Mouse (Mus musculus) neural tube, embryonic 12.5 days (tissue): ENCODE measurements around the gene Slc25a39. TPM values are rescaled to one million over a fixed set of nuclear protein-coding genes. Genes with fewer than 3 reads are reported as not detected.
A peak's percentile ranks its signal among the peaks of the same experiment; 100 is the strongest.

Experiments used
- ATAC-seq: fragments of 200-750 bp; cut with Nextera tagmentation; 2 replicates; pipeline ENCODE4 v1.8.0; 2017; ENCODE audit warnings: low read depth, mild to moderate bottlenecking, moderate TSS enrichment, moderate library complexity; ENCODE audit not compliant: low FRiP score
- H3K27ac ChIP-seq: fragments of 300-500 bp; sonication (generic); 2 replicates; pipeline ENCODE4 v1.5.1; 2016
- H3K27me3 ChIP-seq: fragments of 300-500 bp; sonication (generic); replicated peaks from 2 replicates; pipeline ENCODE4 v1.6.1; 2016; ENCODE audit warnings: mild to moderate bottlenecking
- H3K36me3 ChIP-seq: fragments of 300-500 bp; sonication (generic); 2 replicates; pipeline ENCODE4 v1.6.1; 2016; ENCODE audit warnings: mild to moderate bottlenecking
- H3K4me1 ChIP-seq: fragments of 300-500 bp; sonication (generic); 2 replicates; pipeline ENCODE4 v1.6.1; 2016
- H3K4me2 ChIP-seq: fragments of 300-500 bp; sonication (generic); replicated peaks from 2 replicates; pipeline ENCODE4 v1.6.1; 2016; ENCODE audit warnings: mild to moderate bottlenecking
- H3K4me3 ChIP-seq: fragments of 300-500 bp; sonication (generic); 2 replicates; pipeline ENCODE4 v1.5.1; 2016
- H3K9ac ChIP-seq: fragments of 300-500 bp; sonication (generic); 2 replicates; pipeline ENCODE4 v1.6.1; 2016; ENCODE audit warnings: mild to moderate bottlenecking
- H3K9me3 ChIP-seq: fragments of 300-500 bp; sonication (generic); 2 replicates; pipeline ENCODE4 v1.6.1; 2016; ENCODE audit warnings: mild to moderate bottlenecking
- WGBS: fragments of 180-500 bp; shearing (Covaris S2); methylation state at CpG from one replicate; pipeline ENCODE4 v1.1.7; 2016; 5-methylcytosine and 5-hydroxymethylcytosine counted together
- polyA plus RNA-seq: library from polyadenylated mRNA; unstranded; fragments of >200 nt; fragmentation: Nextera tagmentation; extraction: Ambion mirVana; gene quantifications from 2 replicates; pipeline ENCODE4 v1.2.1, GENCODE M21; 2016

Slc25a39 gene
- polyA plus RNA-seq, 1 experiment from 2014 or later = 148 TPM

GRCm38 (mm10) chr11:102384418-102384817 is 23.3 kb downstream of the Slc25a39 start:
- ATAC-seq = no peak
- H3K9ac ChIP-seq = no peak overlapping the region
- no peak overlapping the region for H3K27ac ChIP-seq
- no peak overlapping the region for H3K4me3 ChIP-seq
- H3K9me3 ChIP-seq = no peaks in the 10 kb centered on the region
- no peak overlapping the region for H3K4me2 ChIP-seq
- H3K36me3 ChIP-seq = no peaks in the 10 kb centered on the region
- H3K27me3 ChIP-seq = no peaks in the 10 kb centered on the region
- no peaks in the 10 kb centered on the region for H3K4me1 ChIP-seq
- 78% methylated on average over 2 of the region's 2 CpGs for WGBS

DNA sequence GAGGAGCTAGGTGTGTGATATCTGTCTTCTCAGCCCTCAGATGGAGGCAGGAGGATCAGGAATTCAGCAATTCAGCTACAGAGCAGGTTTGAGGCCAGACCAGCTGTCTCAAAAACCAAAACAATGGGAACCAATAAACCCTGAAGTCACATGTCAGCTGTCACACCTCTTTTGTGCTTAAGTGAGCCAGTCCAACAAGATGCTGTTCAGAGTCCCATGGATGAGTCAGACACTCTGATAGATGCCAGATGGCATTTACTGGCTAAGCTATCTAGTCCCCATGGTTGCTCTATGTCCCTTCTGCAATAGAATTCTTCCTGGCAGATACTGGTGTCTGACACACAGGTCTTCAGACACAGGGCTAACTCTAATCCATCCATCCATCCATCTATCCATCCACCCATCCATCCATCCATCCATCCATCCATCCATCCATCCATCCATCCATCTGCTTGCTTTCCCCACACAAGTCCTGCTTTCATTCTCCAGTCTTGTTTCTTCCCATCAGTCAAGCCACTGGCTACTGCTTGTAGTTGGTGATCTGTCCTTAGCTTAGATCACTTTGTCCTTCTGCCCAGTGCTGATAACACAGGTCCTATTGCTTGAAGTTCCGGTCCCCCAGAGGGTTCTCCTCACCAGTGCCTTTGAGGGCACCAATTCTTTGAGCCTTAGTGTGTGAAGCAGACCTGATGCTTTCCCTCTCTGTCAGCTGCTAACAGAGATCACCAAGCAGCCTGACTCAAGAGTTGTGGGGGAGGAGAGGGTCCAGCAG is 24.2 kb downstream of the Slc25a39 start:
- Histone ChIP-seq H3K9me3 (no peaks in the 10 kb centered on the region), H3K4me1 (no peaks in the 10 kb centered on the region), H3K27ac (no peak overlapping the region), H3K9ac (no peak overlapping the region), H3K27me3 (no peaks in the 10 kb centered on the region), H3K36me3 (no peaks in the 10 kb centered on the region), H3K4me3 (no peak overlapping the region), H3K4me2 (no peak overlapping the region)
- ATAC-seq = no peak
- WGBS = 95% methylated on average over 1 of the region's 1 CpGs

DNA sequence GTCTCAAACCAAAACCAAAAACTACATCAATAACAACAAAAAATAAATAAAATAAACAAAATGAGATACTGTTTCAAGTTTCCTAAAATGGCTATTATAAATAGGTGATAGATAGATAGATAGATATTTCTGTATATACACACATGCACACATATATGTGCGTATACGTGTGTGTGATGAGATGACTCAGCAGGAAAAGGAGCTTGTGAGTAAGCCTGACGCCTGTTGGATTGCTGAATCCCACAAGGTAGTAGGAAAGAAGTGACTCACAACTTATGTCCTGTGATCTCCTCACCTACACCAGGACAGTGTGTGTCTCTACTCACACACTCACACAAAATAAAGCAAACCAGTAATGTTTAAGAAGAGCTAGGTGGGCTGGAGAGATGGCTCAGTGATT is 25.0 kb downstream of the Slc25a39 start:
- no peak for ATAC-seq
- Histone ChIP-seq H3K36me3 (no peaks in the 10 kb centered on the region), H3K4me2 (no peak overlapping the region), H3K4me3 (no peak overlapping the region), H3K27me3 (no peaks in the 10 kb centered on the region), H3K9ac (no peak overlapping the region), H3K4me1 (no peaks in the 10 kb centered on the region), H3K9me3 (no peaks in the 10 kb centered on the region), H3K27ac (no peak overlapping the region)
- WGBS = 94% methylated on average over 3 of the region's 3 CpGs

DNA sequence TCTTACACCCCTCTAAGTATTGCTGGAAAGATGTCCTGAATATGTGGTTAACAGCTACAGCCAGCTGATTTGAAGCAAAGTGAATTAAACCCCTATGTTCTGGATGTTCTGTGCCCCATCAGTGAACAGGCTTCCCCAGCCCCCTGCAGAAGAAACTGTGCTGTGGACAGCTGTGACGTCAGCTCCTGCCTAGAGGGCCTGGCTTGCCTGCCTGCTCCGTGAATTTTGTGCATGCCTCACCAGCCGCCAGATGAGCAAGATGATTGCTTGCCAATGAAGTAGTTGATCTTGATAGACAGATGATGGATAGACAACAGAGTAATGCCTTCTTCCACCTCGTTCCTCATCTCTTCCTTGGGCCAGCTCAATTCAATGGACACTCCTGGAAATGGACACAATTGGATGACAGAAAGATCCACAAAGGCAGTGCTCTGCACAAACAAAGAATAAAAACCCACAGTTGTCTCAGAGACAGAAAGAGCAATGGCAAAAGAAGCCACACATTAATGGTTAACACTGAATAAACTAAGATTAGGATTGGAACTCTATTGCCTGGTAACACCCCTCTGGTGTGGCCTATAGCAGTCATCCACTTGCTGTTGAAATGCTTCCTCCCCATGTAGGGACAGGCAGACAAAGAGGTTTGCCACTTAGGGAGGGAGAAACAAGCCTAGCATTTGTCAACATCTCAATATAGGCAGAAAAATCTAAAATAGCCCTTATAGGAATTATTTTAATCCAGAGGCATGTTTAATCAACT is 26.2 kb downstream of the Slc25a39 start:
- H3K4me3 ChIP-seq = no peak overlapping the region
- no peak overlapping the region for H3K9ac ChIP-seq
- 52% methylated on average over 4 of the region's 4 CpGs for WGBS
- ATAC-seq = no peak
- H3K27ac ChIP-seq = no peak overlapping the region
- H3K36me3 ChIP-seq = no peaks in the 10 kb centered on the region
- peaks cover 2% of the 10 kb centered on the region; the same call in 1 of the 2 replicates for H3K4me1 ChIP-seq
- no peaks in the 10 kb centered on the region for H3K9me3 ChIP-seq
- H3K27me3 ChIP-seq = no peaks in the 10 kb centered on the region
- H3K4me2 ChIP-seq = no peak overlapping the region

DNA sequence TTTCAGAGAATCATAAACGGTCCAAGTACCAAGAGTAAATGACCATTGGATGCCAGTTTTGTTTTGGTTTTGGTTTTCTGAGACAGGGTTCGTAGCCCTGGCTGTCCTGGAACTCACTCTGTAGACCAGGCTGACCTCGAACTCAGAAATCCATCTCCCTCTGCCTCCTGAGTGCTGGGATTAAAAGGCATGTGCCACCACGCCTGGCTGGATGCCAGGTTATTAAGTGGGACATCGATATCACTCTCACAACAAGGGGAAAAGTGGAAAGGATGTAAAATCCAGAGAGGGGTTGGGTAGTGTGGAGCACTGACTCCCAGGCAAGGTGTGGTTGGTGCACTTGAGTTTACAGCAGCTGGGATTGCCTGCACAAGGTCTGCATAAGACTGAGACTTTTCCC is 27.7 kb downstream of the Slc25a39 start:
- H3K4me2 ChIP-seq = no peak overlapping the region
- 89% methylated on average over 5 of the region's 5 CpGs for WGBS
- H3K27me3 ChIP-seq = no peaks in the 10 kb centered on the region
- H3K9ac ChIP-seq = no peak overlapping the region
- no peaks in the 10 kb centered on the region for H3K9me3 ChIP-seq
- no peak for ATAC-seq
- H3K27ac ChIP-seq = no peak overlapping the region
- no peak overlapping the region for H3K4me3 ChIP-seq
- H3K36me3 ChIP-seq = no peaks in the 10 kb centered on the region
- H3K4me1 ChIP-seq = peaks cover 15% of the 10 kb centered on the region

DNA sequence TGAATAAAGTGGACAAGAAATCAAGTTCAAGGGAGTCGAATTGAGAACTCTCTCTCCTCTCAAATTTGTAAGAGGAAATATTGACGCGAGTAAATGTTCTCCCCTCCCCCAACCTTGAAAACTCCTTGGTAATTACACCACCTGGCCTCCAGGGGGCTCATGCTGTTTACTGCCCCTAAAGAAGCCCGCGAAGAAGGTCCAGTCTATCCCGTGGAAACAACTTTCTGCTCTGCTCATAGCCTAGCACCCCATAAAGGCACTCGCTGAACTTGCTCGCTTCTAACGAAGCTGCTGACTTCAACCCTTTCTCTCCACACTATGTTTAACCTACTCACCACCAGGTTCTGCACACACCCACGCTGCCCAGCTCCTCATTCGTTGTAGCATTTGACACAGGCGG is 30.6 kb downstream of the Slc25a39 start:
- Histone ChIP-seq H3K36me3 (no peaks in the 10 kb centered on the region), H3K9me3 (no peaks in the 10 kb centered on the region), H3K4me2 (no peak overlapping the region), H3K27me3 (no peaks in the 10 kb centered on the region; the same call in 1 of the 2 replicates), H3K9ac (no peak overlapping the region), H3K4me3 (no peak overlapping the region), H3K27ac (no peak overlapping the region), H3K4me1 (peaks cover 16% of the 10 kb centered on the region)
- WGBS = 71% methylated on average over 12 of the region's 12 CpGs
- ATAC-seq = no peak

- Histone ChIP-seq H3K4me2 (peak overlapping the region; percentile 53), H3K27ac (no peak overlapping the region), H3K4me1 (peaks cover 16% of the 10 kb centered on the region), H3K9me3 (no peaks in the 10 kb centered on the region), H3K4me3 (no peak overlapping the region), H3K27me3 (no peaks in the 10 kb centered on the region; the same call in 1 of the 2 replicates), H3K9ac (no peak overlapping the region), H3K36me3 (no peaks in the 10 kb centered on the region)
- ATAC-seq = no peak
- 16% methylated on average over 8 of the region's 8 CpGs for WGBS
Measured at GRCm38 (mm10) chr11:102376196-102376835, 31.4 kb downstream of the Slc25a39 start.

- WGBS = 7% methylated on average over 23 of the region's 23 CpGs
- ATAC-seq = no peak
- H3K4me1 ChIP-seq = peaks cover 16% of the 10 kb centered on the region
- H3K9ac ChIP-seq = peak overlapping the region; percentile 40; the same call in 1 of the 2 replicates
- H3K27ac ChIP-seq = no peak overlapping the region
- 0 out of 2 replicates have a peak overlapping the region, but pooled peaks have one; percentile 11 for H3K4me3 ChIP-seq
- no peaks in the 10 kb centered on the region for H3K36me3 ChIP-seq
- no peaks in the 10 kb centered on the region; the same call in 1 of the 2 replicates for H3K27me3 ChIP-seq
- no peaks in the 10 kb centered on the region for H3K9me3 ChIP-seq
- peak overlapping the region; percentile 53 for H3K4me2 ChIP-seq
Measured at GRCm38 (mm10) chr11:102375196-102376173, 32.3 kb downstream of the Slc25a39 start.

- no peaks in the 10 kb centered on the region for H3K9me3 ChIP-seq
- 84% methylated on average over 7 of the region's 7 CpGs for WGBS
- H3K9ac ChIP-seq = no peak overlapping the region
- H3K4me3 ChIP-seq = no peak overlapping the region
- no peak for ATAC-seq
- H3K36me3 ChIP-seq = no peaks in the 10 kb centered on the region
- H3K4me1 ChIP-seq = peaks cover 16% of the 10 kb centered on the region
- H3K4me2 ChIP-seq = no peak overlapping the region
- H3K27ac ChIP-seq = no peak overlapping the region
- H3K27me3 ChIP-seq = no peaks in the 10 kb centered on the region; the same call in 1 of the 2 replicates
Measured at GRCm38 (mm10) chr11:102374108-102374725, 33.5 kb downstream of the Slc25a39 start.

DNA sequence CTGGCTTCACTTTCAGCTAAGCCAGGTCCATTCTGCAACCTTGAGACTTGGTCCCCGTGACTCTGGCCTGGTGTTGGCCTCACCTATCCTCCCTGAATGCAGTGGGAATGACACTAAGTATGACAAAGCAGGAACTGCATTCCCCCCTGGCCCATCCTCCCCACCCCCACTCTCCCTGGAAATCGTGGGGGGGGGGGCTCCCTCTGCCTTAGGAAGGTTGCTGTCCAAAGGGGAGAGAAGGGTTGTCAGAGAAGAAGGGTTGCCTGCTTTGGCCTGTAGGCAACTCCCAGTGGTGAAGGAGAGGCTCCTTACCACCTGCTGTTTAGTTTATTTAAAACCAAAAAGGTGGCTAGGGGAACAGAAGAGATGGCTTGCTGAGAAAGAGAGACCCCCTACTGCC is 34.1 kb downstream of the Slc25a39 start:
- H3K4me2 ChIP-seq = no peak overlapping the region; the same call in 1 of the 2 replicates
- H3K9me3 ChIP-seq = no peaks in the 10 kb centered on the region
- 15% methylated on average over 2 of the region's 2 CpGs for WGBS

DNA sequence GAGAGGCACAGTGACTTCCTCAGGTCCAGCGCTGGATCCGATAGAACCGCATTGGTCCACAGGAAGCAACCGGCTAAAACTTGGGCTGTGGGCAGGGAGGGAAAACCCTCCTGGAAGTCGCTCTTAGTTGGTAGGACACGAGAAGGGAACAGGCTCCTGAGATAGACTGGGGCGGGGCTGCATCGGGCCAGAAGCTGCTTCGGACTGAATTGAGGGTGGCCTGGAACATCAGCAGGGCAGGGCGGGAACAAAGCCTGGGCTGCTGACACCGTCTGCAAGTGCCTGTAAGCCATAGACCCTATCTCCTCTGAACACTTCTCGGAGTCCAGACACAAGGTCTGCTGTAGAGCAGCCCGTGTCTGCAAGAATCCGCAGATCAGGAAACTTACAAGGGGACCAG is 34.8 kb downstream of the Slc25a39 start:
- H3K27ac ChIP-seq = no peak overlapping the region
- no peaks in the 10 kb centered on the region for H3K9me3 ChIP-seq
- no peak overlapping the region for H3K9ac ChIP-seq
- H3K4me3 ChIP-seq = no peak overlapping the region
- H3K4me1 ChIP-seq = peaks cover 16% of the 10 kb centered on the region
- H3K27me3 ChIP-seq = no peaks in the 10 kb centered on the region; the same call in 1 of the 2 replicates
- 38% methylated on average over 14 of the region's 14 CpGs for WGBS
- no peaks in the 10 kb centered on the region for H3K36me3 ChIP-seq
- H3K4me2 ChIP-seq = no peak overlapping the region
- no peak for ATAC-seq

More for the DNA sequence above, 34.1 kb downstream of the Slc25a39 start:
- Histone ChIP-seq H3K4me1 (peaks cover 16% of the 10 kb centered on the region), H3K27me3 (no peaks in the 10 kb centered on the region; the same call in 1 of the 2 replicates), H3K27ac (no peak overlapping the region), H3K9ac (no peak overlapping the region), H3K36me3 (no peaks in the 10 kb centered on the region), H3K4me3 (no peak overlapping the region)
- no peak for ATAC-seq
